Mouse (Mus musculus): ENCODE data around the gene Igsf6. TPM values are rescaled to one million over a fixed set of nuclear protein-coding genes. Genes with fewer than 3 reads are reported as not detected.

Gene Igsf6
- polyA plus RNA-seq, 1 experiment from 2014 or later, result 1.2 TPM

DNA sequence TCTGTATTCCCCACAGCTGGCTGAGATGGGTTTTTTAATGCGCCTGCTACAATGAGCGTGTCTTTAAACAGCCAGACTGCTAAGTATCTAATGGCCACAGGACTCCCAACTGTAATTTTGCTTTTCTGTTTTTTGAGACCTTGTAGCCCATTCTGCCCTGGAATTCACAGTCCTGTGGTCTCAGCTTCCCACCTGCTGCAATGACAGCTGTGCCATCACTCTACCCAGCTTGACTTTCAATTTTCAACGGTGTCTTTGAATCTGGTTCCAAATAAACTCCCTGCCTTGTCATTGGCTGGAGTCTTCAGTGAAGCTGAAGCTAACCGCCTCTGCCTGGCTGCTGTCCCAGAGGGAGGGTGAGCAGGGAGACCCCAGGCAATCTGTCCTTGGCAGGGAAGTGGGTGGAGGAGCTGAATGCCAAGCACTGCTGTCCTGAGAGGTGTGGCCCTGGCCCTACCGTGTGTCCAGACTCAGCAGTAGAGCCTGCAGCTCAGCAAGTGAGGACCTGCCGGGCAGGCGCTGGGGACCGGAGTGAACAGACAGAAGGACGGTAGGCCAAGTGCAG lies 8.7 kb upstream of the Igsf6 start:
- H3K36me3 ChIP-seq, result peaks cover 3% of the 10 kb centered on the region; the same call in 1 of the 2 replicates
- no peak overlapping the region for H3K4me3 ChIP-seq
- H3K27ac ChIP-seq, result no peak overlapping the region
- 68% methylated on average over 9 of the region's 9 CpGs for WGBS
- no peaks in the 10 kb centered on the region for H3K9me3 ChIP-seq (replicated peaks)
- H3K9ac ChIP-seq, result no peak overlapping the region
- no peak for ATAC-seq (replicated peaks; ENCODE audit: insufficient number of reproducible peaks, insufficient read depth, low FRiP score, low read depth)
- H3K4me1 ChIP-seq (replicated peaks), result peaks cover 26% of the 10 kb centered on the region
- H3K4me2 ChIP-seq, result no peak overlapping the region
- no peaks in the 10 kb centered on the region for H3K27me3 ChIP-seq

DNA sequence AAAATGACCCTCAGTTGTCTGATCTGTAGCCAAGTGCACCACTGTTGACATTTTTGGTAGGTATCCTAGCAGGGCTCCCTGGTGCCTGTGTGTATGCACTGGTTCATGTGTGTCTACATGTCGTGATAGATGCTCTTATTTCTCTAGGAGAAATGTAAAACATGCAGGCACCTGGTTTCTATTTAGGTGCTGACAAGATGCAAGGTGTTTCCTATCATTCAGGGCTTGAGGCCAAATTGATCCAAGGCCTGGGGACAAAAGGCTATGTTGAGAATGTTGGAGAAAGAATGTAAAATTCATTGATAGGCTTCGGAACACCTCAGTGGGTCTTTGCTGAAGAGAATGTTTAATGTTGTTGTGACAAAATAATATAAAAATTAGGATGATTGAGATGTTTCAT lies 7.4 kb upstream of the Igsf6 start:
- Histone ChIP-seq H3K4me1 (replicated peaks) (peaks cover 22% of the 10 kb centered on the region), H3K36me3 (peaks cover 8% of the 10 kb centered on the region), H3K27ac (no peak overlapping the region), H3K4me3 (no peak overlapping the region), H3K27me3 (no peaks in the 10 kb centered on the region), H3K9me3 (replicated peaks) (no peaks in the 10 kb centered on the region), H3K4me2 (no peak overlapping the region), H3K9ac (no peak overlapping the region)
- WGBS, result 72% methylated on average over 2 of the region's 2 CpGs
- no peak for ATAC-seq (replicated peaks; ENCODE audit: insufficient number of reproducible peaks, insufficient read depth, low FRiP score, low read depth)

DNA sequence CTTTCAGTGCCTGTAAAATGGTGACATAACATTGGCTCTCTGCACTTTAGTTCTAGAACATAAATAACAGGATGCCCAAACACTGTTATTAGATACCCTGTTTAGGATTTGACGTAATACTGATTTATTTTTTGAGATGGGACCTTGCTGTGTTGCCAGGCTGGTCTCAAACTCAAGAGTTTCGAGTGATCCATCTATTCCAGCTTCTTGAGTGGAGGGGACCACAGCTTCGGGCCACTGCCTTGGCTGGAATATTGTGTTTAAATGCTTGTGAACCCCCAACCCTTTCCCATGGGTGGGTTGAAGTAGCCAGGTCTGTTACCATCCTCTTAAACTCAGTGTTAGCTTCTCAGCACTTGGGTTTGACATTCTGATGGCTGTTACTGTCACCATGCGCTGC lies 7.0 kb upstream of the Igsf6 start, which contains the start of gene Otoa:
Gene Otoa (plus strand): TSS at position 301 of the 400 bp plus-strand sequence.
- Histone ChIP-seq H3K4me3 (no peak within 1 kb of the TSS), H3K4me1 (replicated peaks) (peaks cover 18% of the 10 kb centered on the region), H3K36me3 (peaks cover 10% of the 10 kb centered on the region), H3K4me2 (no peak within 1 kb of the TSS), H3K9me3 (replicated peaks) (no peaks in the 10 kb centered on the region), H3K27me3 (no peaks in the 10 kb centered on the region), H3K9ac (no peak within 1 kb of the TSS), H3K27ac (no peak within 1 kb of the TSS)
- WGBS, result 92% methylated on average over 4 of the region's 4 CpGs
- ATAC-seq (replicated peaks; ENCODE audit: insufficient number of reproducible peaks, insufficient read depth, low FRiP score, low read depth), result no peak

DNA sequence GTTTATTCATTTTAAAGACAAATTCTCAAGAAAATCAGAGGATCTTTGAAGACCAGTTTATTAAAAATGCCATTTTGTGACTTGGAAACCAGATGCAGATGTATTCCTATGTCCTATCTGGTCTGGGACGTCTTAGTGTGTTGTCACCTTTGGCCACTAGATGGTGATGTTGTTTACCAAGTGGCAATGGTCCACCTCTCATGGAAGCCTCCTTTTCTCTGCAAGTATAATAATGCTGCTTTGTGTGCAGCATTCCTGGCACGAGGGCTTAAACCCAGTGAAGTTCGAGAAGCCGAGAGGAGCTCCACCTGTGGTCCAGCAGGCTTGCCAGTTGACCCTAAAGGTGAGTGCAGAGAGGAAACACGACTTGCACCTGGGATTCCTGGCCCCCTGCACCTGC lies 3.5 kb upstream of the Igsf6 start:
- peaks cover 10% of the 10 kb centered on the region for H3K36me3 ChIP-seq
- H3K27me3 ChIP-seq, result no peaks in the 10 kb centered on the region
- H3K4me3 ChIP-seq, result no peak overlapping the region
- H3K4me1 ChIP-seq (replicated peaks), result peaks cover 22% of the 10 kb centered on the region
- whole genome bisulfite sequencing, result 31% methylated on average over 5 of the region's 5 CpGs
- H3K4me2 ChIP-seq, result no peak overlapping the region
- H3K27ac ChIP-seq, result no peak overlapping the region
- ATAC-seq (replicated peaks; ENCODE audit: insufficient number of reproducible peaks, insufficient read depth, low FRiP score, low read depth), result no peak
- H3K9me3 ChIP-seq (replicated peaks), result no peaks in the 10 kb centered on the region
- no peak overlapping the region for H3K9ac ChIP-seq

DNA sequence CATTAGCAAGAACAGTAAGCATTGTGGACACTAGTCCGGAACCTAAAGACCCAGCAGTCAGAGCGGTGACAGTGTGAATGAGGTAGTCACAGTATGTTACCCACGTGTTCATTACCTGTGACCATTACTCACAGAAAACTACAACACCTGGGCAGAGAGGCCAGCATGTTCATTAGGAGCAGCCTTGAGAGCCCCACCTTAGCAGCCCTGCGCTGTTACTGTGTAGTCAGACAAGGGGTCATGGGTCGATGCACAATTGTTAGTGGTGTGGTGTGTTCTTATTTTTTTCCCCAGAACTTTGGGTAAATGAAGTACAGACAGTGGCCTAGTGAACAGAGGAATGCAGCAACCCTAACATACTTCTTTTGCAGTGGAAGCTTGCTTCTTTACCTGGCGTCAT lies 2.9 kb upstream of the Igsf6 start:
- Histone ChIP-seq H3K4me3 (no peak overlapping the region), H3K27ac (no peak overlapping the region), H3K9me3 (replicated peaks) (no peaks in the 10 kb centered on the region), H3K9ac (no peak overlapping the region), H3K27me3 (no peaks in the 10 kb centered on the region), H3K4me2 (no peak overlapping the region), H3K36me3 (peaks cover 10% of the 10 kb centered on the region), H3K4me1 (replicated peaks) (peaks cover 22% of the 10 kb centered on the region)
- WGBS, result 92% methylated on average over 6 of the region's 6 CpGs
- no peak for ATAC-seq (replicated peaks; ENCODE audit: insufficient number of reproducible peaks, insufficient read depth, low FRiP score, low read depth)

DNA sequence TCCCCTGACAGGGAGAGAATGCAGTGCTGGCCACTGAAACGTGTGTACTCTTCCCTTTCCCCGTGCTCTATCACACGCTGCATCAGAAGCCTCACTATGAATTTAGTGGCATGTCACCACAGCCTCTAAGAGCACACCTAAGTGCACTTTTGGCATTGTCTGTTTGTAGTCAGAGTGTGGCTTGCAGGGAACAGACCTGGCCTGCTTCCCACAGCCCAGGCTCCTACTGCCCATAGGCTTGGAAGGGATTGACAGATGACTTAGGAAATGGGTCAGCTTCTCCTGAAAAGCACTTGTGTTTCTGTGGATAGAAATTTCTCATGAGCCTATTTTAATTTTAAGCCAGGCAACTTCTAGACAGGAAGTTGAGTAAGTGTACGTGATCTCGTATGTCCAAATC lies 1.0 kb upstream of the Igsf6 start:
- 54% methylated on average over 5 of the region's 5 CpGs for WGBS
- no peak for ATAC-seq (replicated peaks; ENCODE audit: insufficient number of reproducible peaks, insufficient read depth, low FRiP score, low read depth)
- H3K27me3 ChIP-seq, result no peaks in the 10 kb centered on the region
- H3K4me2 ChIP-seq, result 0 out of 2 replicates have a peak overlapping the region, but pooled peaks have one; percentile 7
- no peaks in the 10 kb centered on the region for H3K9me3 ChIP-seq (replicated peaks)
- H3K27ac ChIP-seq, result peak overlapping the region; percentile 60
- H3K4me3 ChIP-seq, result no peak overlapping the region
- peaks cover 22% of the 10 kb centered on the region for H3K4me1 ChIP-seq (replicated peaks)
- H3K36me3 ChIP-seq, result peaks cover 12% of the 10 kb centered on the region
- H3K9ac ChIP-seq, result no peak overlapping the region

DNA sequence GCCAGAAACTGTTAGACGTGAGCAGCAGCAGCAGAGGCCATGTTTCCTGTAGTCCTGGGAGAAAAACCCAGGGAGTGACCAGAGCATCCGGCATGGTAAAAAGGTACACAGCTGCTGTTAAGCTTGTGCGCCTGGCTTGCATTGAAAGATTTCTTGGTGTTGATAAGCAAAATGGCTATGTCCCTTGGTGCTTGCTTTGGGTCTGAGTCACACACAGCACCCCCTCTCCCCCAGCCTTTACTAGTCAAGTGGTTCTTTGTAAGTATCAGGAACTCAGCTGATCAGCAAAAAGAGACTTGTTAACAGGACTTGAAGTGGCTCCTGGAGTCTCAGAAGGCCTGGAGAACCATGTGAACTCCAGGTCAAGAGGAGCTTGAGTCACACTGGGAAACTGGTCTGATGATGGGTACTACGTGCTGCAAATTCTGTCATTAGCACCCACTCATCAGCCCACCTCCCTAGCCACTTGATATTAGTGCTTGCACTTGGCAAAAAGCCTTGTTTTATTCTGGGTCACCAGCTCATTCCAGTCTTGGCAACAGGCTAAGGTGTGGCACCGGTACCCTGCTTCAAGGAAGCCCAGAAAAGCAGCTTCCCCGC lies 529 bp upstream of the Igsf6 start:
- no peaks in the 10 kb centered on the region for H3K9me3 ChIP-seq (replicated peaks)
- H3K4me2 ChIP-seq, result 0 out of 2 replicates have a peak overlapping the region, but pooled peaks have one; percentile 7
- no peak overlapping the region for H3K9ac ChIP-seq
- H3K4me1 ChIP-seq (replicated peaks), result peaks cover 22% of the 10 kb centered on the region
- no peaks in the 10 kb centered on the region for H3K27me3 ChIP-seq
- 39% methylated on average over 6 of the region's 6 CpGs for WGBS
- peaks cover 12% of the 10 kb centered on the region for H3K36me3 ChIP-seq
- no peak overlapping the region for H3K4me3 ChIP-seq
- H3K27ac ChIP-seq, result peak overlapping the region; percentile 60
- ATAC-seq (replicated peaks; ENCODE audit: insufficient number of reproducible peaks, insufficient read depth, low FRiP score, low read depth), result peak; percentile 64; the same call in 1 of the 2 replicates

DNA sequence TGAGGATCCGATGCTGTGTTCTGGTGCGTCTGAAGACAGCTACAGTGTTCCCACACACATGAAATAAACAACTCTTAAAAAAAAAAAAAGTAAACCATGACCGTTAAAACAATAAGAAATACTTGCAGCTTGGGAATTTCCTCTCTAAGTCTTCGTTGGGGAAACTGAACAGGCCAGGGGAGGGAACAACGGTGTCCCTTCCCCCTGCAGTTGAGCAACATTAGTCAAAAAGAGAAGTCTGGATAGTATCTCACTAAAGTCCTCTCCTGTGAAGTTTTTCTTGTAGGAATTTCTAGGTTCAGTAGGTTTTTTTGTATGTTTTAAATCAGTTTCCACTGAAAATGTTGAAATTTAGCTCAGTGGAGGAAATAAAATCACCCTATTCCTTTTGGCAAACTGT lies 1.9 kb downstream of the Igsf6 start:
- peaks cover 13% of the 10 kb centered on the region for H3K36me3 ChIP-seq
- H3K9me3 ChIP-seq (replicated peaks), result no peaks in the 10 kb centered on the region
- peaks cover 20% of the 10 kb centered on the region for H3K4me1 ChIP-seq (replicated peaks)
- no peaks in the 10 kb centered on the region for H3K27me3 ChIP-seq
- no peak overlapping the region for H3K27ac ChIP-seq
- no peak overlapping the region for H3K9ac ChIP-seq
- ATAC-seq (replicated peaks; ENCODE audit: insufficient number of reproducible peaks, insufficient read depth, low FRiP score, low read depth), result no peak
- H3K4me2 ChIP-seq, result no peak overlapping the region
- WGBS, result 78% methylated on average over 5 of the region's 5 CpGs
- H3K4me3 ChIP-seq, result no peak overlapping the region

DNA sequence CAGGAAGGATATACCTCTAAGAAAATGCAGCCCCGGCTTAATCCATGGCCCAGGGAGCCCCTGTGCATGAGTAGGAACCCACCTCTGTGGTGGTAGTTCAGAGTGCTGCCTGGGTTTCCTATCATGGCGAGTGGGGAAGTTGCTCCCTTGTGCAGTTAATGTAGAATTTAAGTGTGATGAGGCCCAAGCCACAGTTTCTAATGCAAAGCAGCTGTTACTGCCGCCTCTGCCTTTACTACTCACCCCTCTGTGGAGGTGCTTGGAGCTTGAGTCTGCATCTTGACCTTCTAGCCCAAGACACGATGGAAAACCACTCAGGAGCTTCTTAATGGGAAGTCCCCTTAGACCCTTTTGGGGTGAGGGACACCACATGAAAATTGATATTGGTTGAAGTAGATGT lies 3.1 kb downstream of the Igsf6 start:
- peaks cover 20% of the 10 kb centered on the region for H3K4me1 ChIP-seq (replicated peaks)
- no peaks in the 10 kb centered on the region for H3K9me3 ChIP-seq (replicated peaks)
- no peak overlapping the region for H3K27ac ChIP-seq
- no peaks in the 10 kb centered on the region for H3K27me3 ChIP-seq
- H3K4me3 ChIP-seq, result no peak overlapping the region
- no peak overlapping the region for H3K4me2 ChIP-seq
- WGBS, result 78% methylated on average over 4 of the region's 4 CpGs
- H3K9ac ChIP-seq, result no peak overlapping the region
- ATAC-seq (replicated peaks; ENCODE audit: insufficient number of reproducible peaks, insufficient read depth, low FRiP score, low read depth), result no peak
- peaks cover 8% of the 10 kb centered on the region for H3K36me3 ChIP-seq

DNA sequence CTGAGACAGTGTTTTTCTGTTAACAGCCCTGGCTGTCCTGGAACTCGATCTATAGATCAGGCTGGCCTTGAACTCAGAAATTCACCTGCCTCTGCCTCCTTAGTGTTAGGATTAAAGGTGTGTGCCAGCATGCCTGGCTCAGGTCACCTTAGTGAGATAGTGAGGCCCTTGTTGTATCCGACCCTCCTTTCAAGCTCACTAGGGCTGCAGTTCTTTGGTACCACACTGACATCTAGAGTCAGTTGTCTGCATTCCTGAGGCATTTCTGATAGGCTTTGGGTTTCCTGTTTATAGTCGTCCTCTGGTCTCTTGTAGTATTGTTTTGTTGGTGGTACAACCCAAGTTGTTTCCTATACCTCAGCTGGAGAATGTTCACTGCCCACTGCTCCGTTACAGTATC lies 10.1 kb downstream of the Igsf6 start:
- WGBS, result 45% methylated on average over 4 of the region's 4 CpGs
- Histone ChIP-seq H3K4me2 (no peak overlapping the region), H3K4me3 (no peak overlapping the region), H3K27ac (no peak overlapping the region), H3K27me3 (no peaks in the 10 kb centered on the region), H3K9me3 (replicated peaks) (no peaks in the 10 kb centered on the region), H3K4me1 (replicated peaks) (no peaks in the 10 kb centered on the region; the same call in 1 of the 2 replicates), H3K9ac (no peak overlapping the region), H3K36me3 (peaks cover 8% of the 10 kb centered on the region; the same call in 1 of the 2 replicates)
- no peak for ATAC-seq (replicated peaks; ENCODE audit: insufficient number of reproducible peaks, insufficient read depth, low FRiP score, low read depth)

DNA sequence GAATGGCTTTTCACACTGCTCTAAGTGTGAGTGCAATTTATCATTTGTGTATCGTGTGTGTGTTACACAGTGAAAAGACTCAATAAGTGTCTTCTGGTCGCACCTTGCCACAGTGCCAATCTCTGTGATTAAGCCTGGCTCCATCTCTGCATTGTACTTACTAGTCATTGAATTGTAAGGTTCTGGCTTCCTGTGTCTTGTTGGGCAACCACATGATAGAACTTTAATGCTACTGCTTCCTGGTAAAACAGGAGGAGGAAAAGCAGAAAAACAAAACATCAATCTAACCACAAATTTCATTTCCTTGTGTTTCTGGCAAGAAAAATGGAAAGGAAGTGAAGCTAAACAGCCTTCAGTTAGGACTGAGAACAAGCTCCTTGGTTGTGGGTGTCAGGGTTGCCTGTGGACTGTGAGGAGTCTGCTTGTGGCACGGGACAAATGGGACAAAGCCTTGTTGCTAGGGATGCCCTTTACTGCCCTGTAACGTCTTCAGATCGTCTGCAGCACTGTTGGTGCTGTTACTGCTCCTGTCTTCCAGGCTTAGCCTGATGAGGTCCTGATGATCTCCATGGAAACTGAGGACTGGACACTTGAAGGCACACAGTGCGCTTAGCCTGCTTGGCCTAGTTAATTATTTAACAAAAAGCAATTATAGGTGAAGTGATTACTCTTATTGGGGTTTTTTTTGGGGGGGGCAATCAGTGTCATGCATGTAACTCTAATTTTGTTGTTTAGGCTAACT lies 14.7 kb downstream of the Igsf6 start:
- Histone ChIP-seq H3K36me3 (peaks cover 21% of the 10 kb centered on the region), H3K9me3 (replicated peaks) (no peaks in the 10 kb centered on the region), H3K9ac (no peak overlapping the region), H3K4me3 (no peak overlapping the region), H3K27me3 (no peaks in the 10 kb centered on the region), H3K4me2 (no peak overlapping the region), H3K27ac (no peak overlapping the region), H3K4me1 (replicated peaks) (no peaks in the 10 kb centered on the region; the same call in 1 of the 2 replicates)
- no peak for ATAC-seq (replicated peaks; ENCODE audit: insufficient number of reproducible peaks, insufficient read depth, low FRiP score, low read depth)
- 71% methylated on average over 6 of the region's 6 CpGs for WGBS
